Mouse (Mus musculus) cerebellum, adult 2 months (tissue): ENCODE data around the gene Daam1. TPM values are rescaled to one million over a fixed set of nuclear protein-coding genes. Genes with fewer than 3 reads are reported as not detected.

Source experiments
- DNase-seq, 2 experiments: peaks; one replicate each; pipeline ENCODE4 v3.0.0; 2021
- H3K27ac ChIP-seq: fragments of 200-500 bp; 2 replicates; pipeline ENCODE4 v1.5.1; 2012; ENCODE audit warnings: low read length, control low read depth, inconsistent platforms; ENCODE audit not compliant: insufficient read depth
- H3K27me3 ChIP-seq: fragments of 200-500 bp; 2 replicates; pipeline ENCODE4 v1.6.1; 2012; ENCODE audit warnings: inconsistent platforms, mild to moderate bottlenecking, low read length, moderate library complexity; ENCODE audit not compliant: control insufficient read depth, insufficient read depth
- H3K4me1 ChIP-seq: fragments of 200-500 bp; 2 replicates; pipeline ENCODE4 v1.6.1; 2011; ENCODE audit warnings: low read length; ENCODE audit not compliant: control insufficient read depth, insufficient read depth
- H3K4me3 ChIP-seq: fragments of 200-500 bp; replicated peaks from 2 replicates; pipeline ENCODE3; 2011; ENCODE audit warnings: mild to moderate bottlenecking, low read depth, low read length, control low read depth; ENCODE audit not compliant: insufficient read depth
- CTCF ChIP-seq: fragments of 200-500 bp; IDR thresholded peaks from 2 replicates; pipeline ENCODE4 v1.5.1; 2011; ENCODE audit warnings: low read depth, mild to moderate bottlenecking, control low read depth, low read length, moderate library complexity, borderline replicate concordance; ENCODE audit not compliant: insufficient read depth
- POLR2A ChIP-seq: fragments of 200-500 bp; IDR thresholded peaks from 2 replicates; pipeline ENCODE4 v1.6.1; 2011; ENCODE audit warnings: low read length, control low read depth, borderline replicate concordance; ENCODE audit not compliant: insufficient read depth
- WGBS: fragments of 180-500 bp; shearing (Covaris S2); methylation state at CpG from one replicate; pipeline ENCODE4 v1.1.7; 2018; 5-methylcytosine and 5-hydroxymethylcytosine counted together
- polyA plus RNA-seq: library from polyadenylated mRNA; depleted of rRNA; stranded (reverse); fragments of >200 nt; gene quantifications from 2 replicates; pipeline ENCODE4 v1.2.3, GENCODE M21; 2012

Daam1 gene
- polyA plus RNA-seq, 1 experiment: 31.2 TPM

DNA sequence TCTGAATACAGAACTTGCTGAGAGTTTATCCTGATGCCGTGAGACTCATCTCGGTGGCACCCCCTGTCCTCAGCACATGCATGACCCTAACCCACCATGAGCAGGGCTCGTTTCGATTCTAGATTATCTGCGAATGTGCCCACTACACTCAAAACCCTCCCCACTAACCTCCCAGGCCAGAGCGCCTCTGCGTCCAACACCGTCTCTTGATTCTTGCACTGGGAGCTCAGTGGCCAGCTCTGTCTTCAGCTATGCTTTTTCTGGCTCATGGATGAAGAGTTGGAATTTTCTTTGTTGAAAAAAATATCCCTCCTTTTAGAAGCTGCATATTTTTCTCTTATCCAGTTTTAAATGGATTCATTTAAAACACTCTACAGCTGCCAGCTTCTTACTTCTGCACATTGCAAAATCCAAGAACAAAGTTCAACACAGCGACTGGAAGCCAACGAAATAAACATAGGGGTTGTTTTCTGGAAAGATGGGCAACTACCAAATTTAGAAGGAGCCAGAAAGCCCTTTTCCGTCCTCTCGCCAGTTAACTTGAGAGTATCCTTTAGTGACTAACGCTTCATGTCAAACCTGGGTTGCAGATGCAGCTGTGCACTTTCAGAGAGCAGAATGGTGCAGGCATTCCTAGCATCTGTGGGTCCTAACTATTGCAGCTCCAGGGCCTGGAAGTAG, 74.9 kb downstream of the Daam1 start:
- peaks cover 21% of the 10 kb centered on the region for H3K4me1 ChIP-seq
- H3K27ac ChIP-seq: peak overlapping the region; percentile 23; the same call in 1 of the 2 replicates
- WGBS: 86% methylated on average over 13 of the region's 13 CpGs
- no peak for TF ChIP-seq POLR2A
- TF ChIP-seq CTCF: no peak
- no peak for DNase-seq
- no peaks in the 10 kb centered on the region for H3K27me3 ChIP-seq
- H3K4me3 ChIP-seq: no peak overlapping the region

DNA sequence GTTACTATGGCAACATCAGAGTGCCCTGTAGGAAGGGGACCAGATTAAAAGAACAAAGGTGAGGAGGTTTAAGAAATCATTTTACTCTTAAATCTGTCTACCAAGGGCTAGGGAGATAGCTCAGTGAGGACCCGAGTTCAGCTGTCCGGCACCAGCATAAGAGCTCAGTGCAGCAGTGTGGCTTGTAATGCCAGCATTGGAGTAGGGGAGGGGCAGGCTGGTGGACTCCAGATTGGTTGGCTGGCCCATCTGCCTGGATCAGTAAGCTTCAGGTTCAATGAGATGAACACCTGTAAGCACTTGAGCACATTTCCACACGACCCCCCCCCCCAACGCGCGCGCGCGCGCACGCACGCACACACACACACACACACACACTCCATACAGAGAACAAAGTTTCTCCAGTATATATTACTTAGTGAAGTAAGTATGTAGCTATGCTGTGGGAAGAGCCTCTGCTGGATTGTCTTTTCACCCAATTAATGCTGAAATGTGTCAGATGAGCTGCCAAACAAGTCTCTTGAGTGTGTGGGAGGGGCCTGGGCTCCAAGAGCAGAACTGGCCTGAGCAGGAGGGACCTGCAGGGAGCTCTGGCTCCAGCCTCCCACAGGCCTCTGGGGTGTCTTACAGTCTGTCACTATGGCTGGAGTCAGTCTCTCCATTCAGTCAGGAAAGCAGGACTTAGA, 75.8 kb downstream of the Daam1 start:
- Histone ChIP-seq H3K27me3 (no peaks in the 10 kb centered on the region), H3K4me3 (no peak overlapping the region), H3K4me1 (peaks cover 30% of the 10 kb centered on the region), H3K27ac (no peak overlapping the region)
- 29% methylated on average over 12 of the region's 12 CpGs for WGBS
- DNase-seq: peak; percentile 44 to 62
- no peak for TF ChIP-seq POLR2A
- no peak for TF ChIP-seq CTCF

DNA sequence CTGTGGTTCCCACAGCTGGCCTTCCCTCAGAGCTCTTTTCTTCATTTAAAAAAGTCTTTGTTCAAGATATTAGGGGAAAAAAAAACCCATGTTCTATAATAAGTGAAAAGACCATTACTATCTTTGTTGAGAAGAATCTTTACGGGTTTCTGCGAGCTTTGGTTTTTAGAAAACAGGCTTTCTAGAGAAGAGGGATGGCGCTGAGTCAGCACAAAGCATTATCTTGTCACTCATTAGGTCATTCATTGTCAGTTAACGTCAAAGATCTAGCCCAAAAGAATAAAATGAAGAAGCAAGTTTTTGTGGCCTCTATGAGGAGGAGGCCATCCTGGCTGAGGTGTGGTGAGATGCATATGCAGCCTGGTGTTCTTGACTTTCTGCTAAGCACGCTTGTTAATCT, 78.1 kb downstream of the Daam1 start:
- H3K4me1 ChIP-seq: peaks cover 33% of the 10 kb centered on the region
- H3K27ac ChIP-seq: no peak overlapping the region
- no peak overlapping the region for H3K4me3 ChIP-seq
- H3K27me3 ChIP-seq: no peaks in the 10 kb centered on the region
- DNase-seq: no peak
- 93% methylated on average over 5 of the region's 5 CpGs for WGBS
- TF ChIP-seq CTCF (no peak), POLR2A (no peak)

DNA sequence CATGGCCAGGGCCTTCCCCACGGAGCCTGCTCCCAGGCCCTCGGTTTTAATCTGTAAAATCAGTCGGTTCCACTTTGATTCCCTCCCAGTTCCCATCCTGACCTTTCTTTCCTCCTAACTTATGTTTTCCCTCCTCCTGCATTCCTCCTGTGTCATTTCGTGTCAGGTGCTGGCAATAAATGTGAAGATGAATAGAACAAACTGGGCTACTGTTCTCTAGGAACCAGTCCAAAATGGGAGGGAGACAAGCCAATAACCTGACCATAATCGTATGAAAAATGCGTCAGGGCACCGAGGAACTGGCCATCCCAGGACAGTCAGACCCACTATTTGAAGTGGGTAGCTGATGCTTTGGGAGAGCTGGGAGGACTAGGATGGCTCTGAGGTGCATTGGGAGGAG, 79.4 kb downstream of the Daam1 start:
- TF ChIP-seq POLR2A: no peak
- no peak for TF ChIP-seq CTCF
- no peaks in the 10 kb centered on the region for H3K27me3 ChIP-seq
- WGBS: 6% methylated on average over 7 of the region's 7 CpGs
- H3K4me1 ChIP-seq: peaks cover 30% of the 10 kb centered on the region
- DNase-seq: peak; percentile 33 to 67
- no peak overlapping the region for H3K4me3 ChIP-seq
- H3K27ac ChIP-seq: no peak overlapping the region

DNA sequence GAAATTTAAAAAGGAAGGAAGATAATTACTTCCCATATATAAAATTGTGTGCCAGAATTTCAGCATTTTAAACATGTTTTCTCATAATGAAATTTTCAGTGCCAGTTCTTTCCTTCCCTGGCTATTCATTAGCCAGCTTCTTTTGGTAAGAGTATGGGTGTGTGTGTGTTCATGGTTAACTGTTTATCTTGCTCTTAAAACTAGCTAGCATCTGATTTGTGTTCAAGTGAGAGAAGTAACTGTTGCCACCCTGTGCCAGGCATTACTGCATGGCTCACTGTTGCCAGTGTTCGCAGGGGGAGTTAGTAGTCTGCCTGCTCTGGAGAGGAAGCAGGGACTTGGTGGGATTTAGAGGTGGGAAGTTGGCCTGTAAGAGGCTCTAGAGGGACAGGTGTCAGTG, 81.4 kb downstream of the Daam1 start:
- no peak for DNase-seq
- TF ChIP-seq POLR2A (no peak), CTCF (no peak)
- H3K4me1 ChIP-seq: peaks cover 22% of the 10 kb centered on the region
- H3K4me3 ChIP-seq: no peak overlapping the region
- H3K27me3 ChIP-seq: no peaks in the 10 kb centered on the region
- WGBS: 85% methylated on average over 1 of the region's 1 CpGs
- no peak overlapping the region for H3K27ac ChIP-seq

DNA sequence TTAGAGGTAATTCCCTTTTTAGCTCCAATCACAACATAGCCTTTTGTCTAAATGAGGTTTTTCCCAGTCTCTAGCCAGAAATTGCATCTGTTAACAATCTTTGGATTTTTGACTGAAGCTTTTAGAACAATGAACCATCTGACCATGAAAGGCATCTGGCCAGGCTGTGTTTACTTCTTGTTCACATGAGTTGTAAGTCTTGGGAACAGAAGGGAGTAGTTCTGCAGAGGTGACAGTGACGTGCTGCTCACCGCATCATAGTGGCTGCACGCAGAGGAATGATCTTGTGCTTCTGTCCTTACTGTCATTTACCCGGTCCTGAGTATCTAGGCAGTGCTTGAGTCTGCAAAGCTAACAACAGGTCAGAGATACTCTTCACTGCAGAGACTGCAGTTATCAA, 88.3 kb downstream of the Daam1 start:
- Histone ChIP-seq H3K27me3 (no peaks in the 10 kb centered on the region), H3K4me3 (no peak overlapping the region), H3K4me1 (no peaks in the 10 kb centered on the region; the same call in none of the 2 replicates), H3K27ac (no peak overlapping the region)
- no peak for TF ChIP-seq CTCF
- no peak for DNase-seq
- WGBS: 76% methylated on average over 4 of the region's 4 CpGs

DNA sequence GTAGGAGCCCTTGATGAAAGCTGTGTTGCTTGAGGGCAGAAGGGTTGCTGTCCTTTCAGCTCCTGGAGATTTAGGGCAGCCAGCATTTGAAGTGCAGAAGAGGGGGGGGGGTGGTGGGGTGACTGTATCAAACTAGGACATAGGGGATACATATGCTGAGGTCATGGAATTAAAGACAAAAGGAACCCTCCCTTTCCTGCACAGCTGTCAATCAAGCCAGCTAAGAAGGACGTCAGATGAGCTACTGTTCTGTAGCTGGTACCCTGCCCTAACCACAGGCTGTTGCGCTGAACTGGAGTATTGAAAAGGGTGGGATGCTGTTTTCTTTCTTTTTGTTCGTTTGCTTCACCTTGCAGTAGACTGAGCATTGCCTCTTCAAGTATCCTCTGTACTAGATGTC, 89.1 kb downstream of the Daam1 start:
- WGBS: 71% methylated on average over 3 of the region's 3 CpGs
- Histone ChIP-seq H3K4me1 (no peaks in the 10 kb centered on the region; the same call in none of the 2 replicates), H3K27me3 (no peaks in the 10 kb centered on the region), H3K27ac (no peak overlapping the region), H3K4me3 (no peak overlapping the region)
- TF ChIP-seq POLR2A (no peak), CTCF (no peak)
- DNase-seq: no peak

DNA sequence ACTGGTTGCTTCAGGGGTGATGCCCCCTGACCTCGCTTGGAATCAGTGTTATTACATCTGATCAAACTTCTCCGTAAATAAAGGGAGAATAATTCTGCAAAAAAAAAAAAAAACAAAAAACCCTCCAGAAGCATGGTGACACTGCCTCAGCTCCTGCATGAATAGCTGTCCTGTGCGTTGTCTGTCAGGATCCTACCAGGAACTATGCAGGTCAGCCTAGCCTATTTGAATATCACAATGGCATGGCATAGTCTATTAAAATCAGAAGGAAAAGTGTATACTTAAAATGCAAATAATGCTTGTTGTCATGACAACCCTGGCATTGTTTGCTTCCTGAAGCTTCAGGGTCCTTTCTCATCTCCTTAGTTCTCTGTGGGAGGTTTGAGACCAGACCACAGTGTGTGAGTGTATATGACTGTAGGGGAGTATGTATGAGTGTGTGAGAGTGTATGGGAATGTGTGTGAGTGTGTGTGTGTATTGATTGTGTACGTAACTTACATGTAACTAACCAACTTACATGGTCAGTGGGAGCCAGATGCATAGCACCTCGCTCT, 92.0 kb downstream of the Daam1 start:
- Histone ChIP-seq H3K4me1 (no peaks in the 10 kb centered on the region; the same call in none of the 2 replicates), H3K27ac (no peak overlapping the region), H3K27me3 (no peaks in the 10 kb centered on the region), H3K4me3 (no peak overlapping the region)
- no peak for DNase-seq
- TF ChIP-seq POLR2A (no peak), CTCF (no peak)
- WGBS: 70% methylated on average over 5 of the region's 5 CpGs
